Mouse (Mus musculus) common myeloid progenitor, adult 5-6 weeks (primary cell): ENCODE results near the gene Sostdc1. TPM values are rescaled to one million over a fixed set of nuclear protein-coding genes. Genes with fewer than 3 reads are reported as not detected.

Source experiments
- ATAC-seq: replicated peaks from 2 replicates; pipeline ENCODE4 v1.8.0; 2016; ENCODE audit warnings: low read depth, mild to moderate bottlenecking, moderate TSS enrichment, inconsistent platforms; ENCODE audit not compliant: poor library complexity, severe bottlenecking
- total RNA-seq: library from RNA; stranded (forward); fragments of 200-1000, 187-1606 nt; gene quantifications from 2 replicates; pipeline ENCODE4 v1.2.3, GENCODE M21; 2017

The Sostdc1 gene
- total RNA-seq, 1 experiment from 2014 or later: not detected

GRCm38 (mm10) chr12:36364013-36364412 is 50.1 kb downstream of the Sostdc1 start:
- ATAC-seq: no peak

Other genes starting within 250 kb of the Sostdc1 start
- 23.5 and 24.3 TPM in 2 replicates for gene Ankmy2, start 157.0 kb upstream of the Sostdc1 start, total RNA-seq
- 132 and 152 TPM in 2 replicates for gene Bzw2, start 156.1 kb upstream of the Sostdc1 start, total RNA-seq
- gene Lrrc72, start 60.7 kb upstream of the Sostdc1 start, total RNA-seq: not detected in 2 replicates
- 2.7 and 4.3 TPM in 2 replicates for gene Ispd, start 67.3 kb downstream of the Sostdc1 start, total RNA-seq
- 1.2 TPM in 1 of 2 replicates, not detected in the other for gene D630036H23Rik, start 68.0 kb downstream of the Sostdc1 start, total RNA-seq